Mouse (Mus musculus) testis, adult 2 months (tissue): ENCODE measurements around the gene Dvl2.

Experiments used
- CTCF ChIP-seq: fragments of 200-500 bp; IDR thresholded peaks from 2 replicates; pipeline ENCODE4 v1.5.1; 2012; ENCODE audit warnings: low read depth, mild to moderate bottlenecking, inconsistent platforms, low read length, moderate library complexity; ENCODE audit not compliant: control insufficient read depth, insufficient read depth, insufficient replicate concordance
- POLR2A ChIP-seq: fragments of 200-500 bp; IDR thresholded peaks from 2 replicates; pipeline ENCODE4 v1.6.1; 2012; ENCODE audit warnings: low read depth, mild to moderate bottlenecking, inconsistent platforms, low read length, moderate library complexity; ENCODE audit not compliant: control insufficient read depth

GRCm38 (mm10) chr11:69976271-69976670 lies 24.1 kb upstream of the Dvl2 start:
- TF ChIP-seq CTCF (no peak), POLR2A (no peak)
